ENCODE assay signal across 20 mouse cellular contexts in genomic region chr2:84640833-84641232, GRCm38 (mm10). TPM values are rescaled to one million over a fixed set of nuclear protein-coding genes. Genes with fewer than 3 reads are reported as not detected.
DNase-seq lines count a peak whose midpoint lies in the region; ATAC-seq and TF ChIP-seq lines count a peak whose summit lies in the region.
"Had no signal": no experiment of that assay in that cellular context is flagged by ENCODE, and none has a peak within 500 bp of the region (broad histone marks: within the 10 kb centered on the region; RNA-seq: fewer than 3 reads in every experiment).

No protein-coding gene starts in this region.

- no peak overlapping the region for H3K9ac ChIP-seq in heart, embryonic 13.5 days
- H3K9ac ChIP-seq in lung, embryonic 16.5 days (ENCODE audit: low read length), result no peak overlapping the region
- H3K9ac ChIP-seq: forebrain, embryonic 15.5 days; hindbrain, embryonic 14.5 days; intestine, embryonic 15.5 days had no signal

- ATAC-seq in heart, embryonic 13.5 days (ENCODE audit: extremely low read depth, insufficient number of reproducible peaks, low FRiP score, low TSS enrichment), result no peak
- ATAC-seq in lung, embryonic 16.5 days (ENCODE audit: low read depth), result no peak
- ATAC-seq: forebrain, embryonic 15.5 days; intestine, embryonic 15.5 days had no signal

- H3K9me3 ChIP-seq in heart, embryonic 13.5 days, result no peaks in the 10 kb centered on the region
- H3K9me3 ChIP-seq in lung, embryonic 16.5 days (ENCODE audit: control insufficient read depth, low read length), result no peaks in the 10 kb centered on the region
- H3K9me3 ChIP-seq: forebrain, embryonic 15.5 days; hindbrain, embryonic 10.5 days; intestine, embryonic 15.5 days had no signal

- peaks cover 99% of the 10 kb centered on the region for H3K79me2 ChIP-seq in myocyte (ENCODE audit: control insufficient read depth, insufficient read depth)

- no peak for DNase-seq in heart, postnatal 36 days
- no peak for DNase-seq in lung, adult 2 months
- DNase-seq in left cerebral cortex, adult 8-10 months (ENCODE audit: low spot score in 2 of 2), result no peak
- DNase-seq: adrenal gland, adult 8-10 months; adrenal gland, postnatal 36 days; cerebellum, adult 2 months; cerebellum, postnatal 10 days; gastrocnemius, postnatal 14 days; heart, postnatal 14 days had no signal

- no peak overlapping the region for H3K4me3 ChIP-seq in heart, embryonic 13.5 days
- no peak overlapping the region for H3K4me3 ChIP-seq in lung, embryonic 16.5 days (ENCODE audit: low read length)
- H3K4me3 ChIP-seq in lung, adult 2 months (replicated peaks; ENCODE audit: extremely low read depth, low read depth, low read length), result no peak overlapping the region
- no peak overlapping the region for H3K4me3 ChIP-seq in myocyte
- H3K4me3 ChIP-seq: forebrain, embryonic 15.5 days; hindbrain, embryonic 10.5 days; intestine, embryonic 15.5 days had no signal

- peak overlapping the region; percentile 21; the same call in 1 of the 2 replicates for H3K27ac ChIP-seq in heart, embryonic 13.5 days (replicated peaks)
- peak overlapping the region; percentile 12; the same call in 1 of the 2 replicates for H3K27ac ChIP-seq in lung, embryonic 16.5 days (ENCODE audit: low read length)
- H3K27ac ChIP-seq: forebrain, embryonic 15.5 days; hindbrain, embryonic 10.5 days; hindbrain, embryonic 14.5 days; intestine, embryonic 15.5 days had no signal

- intact Hi-C loops in heart, postnatal 36 days (cut with DNase I), result no loop called here

- H3K27me3 ChIP-seq in heart, embryonic 13.5 days (replicated peaks), result no peaks in the 10 kb centered on the region
- H3K27me3 ChIP-seq in lung, embryonic 16.5 days (ENCODE audit: control insufficient read depth, insufficient read depth, low read depth, low read length), result no peaks in the 10 kb centered on the region
- H3K27me3 ChIP-seq in myocyte (ENCODE audit: control insufficient read depth, insufficient read depth, insufficient read length), result no peaks in the 10 kb centered on the region
- H3K27me3 ChIP-seq: forebrain, embryonic 15.5 days; intestine, embryonic 15.5 days had no signal

- H3ac ChIP-seq in myocyte (ENCODE audit: control insufficient read depth, insufficient read length), result no peak overlapping the region

- TF ChIP-seq CTCF in lung, adult 2 months (IDR thresholded peaks at IDR 0.05; ENCODE audit: insufficient read depth, low read length), result no peak

- H3K36me3 ChIP-seq in heart, embryonic 13.5 days, result peaks cover 17% of the 10 kb centered on the region
- H3K36me3 ChIP-seq in lung, embryonic 16.5 days (ENCODE audit: control insufficient read depth, insufficient read depth, low read length), result peaks cover 4% of the 10 kb centered on the region
- no peaks in the 10 kb centered on the region for H3K36me3 ChIP-seq in myocyte (ENCODE audit: control insufficient read depth, insufficient read depth)
- H3K36me3 ChIP-seq: forebrain, embryonic 15.5 days; intestine, embryonic 15.5 days had no signal

- H3K4me1 ChIP-seq in heart, embryonic 13.5 days, result peaks cover 97% of the 10 kb centered on the region
- H3K4me1 ChIP-seq in lung, embryonic 16.5 days (replicated peaks; ENCODE audit: control insufficient read depth, insufficient read depth, low read length), result peaks cover 63% of the 10 kb centered on the region
- H3K4me1 ChIP-seq in lung, adult 2 months (ENCODE audit: control insufficient read depth, insufficient read depth, low read length), result peaks cover 55% of the 10 kb centered on the region

- TF ChIP-seq POLR2A in lung, adult 2 months (IDR thresholded peaks at IDR 0.05; ENCODE audit: borderline replicate concordance, extremely low read depth, low read depth, low read length), result no peak
- no peak for TF ChIP-seq POLR2A in myocyte (IDR thresholded peaks at IDR 0.05; ENCODE audit: insufficient read length, low read depth)

- H3K4me2 ChIP-seq in heart, embryonic 13.5 days, result no peak overlapping the region
- H3K4me2 ChIP-seq in lung, embryonic 16.5 days (ENCODE audit: low read depth, low read length), result no peak overlapping the region
- peak overlapping the region; percentile 31 for H3K4me2 ChIP-seq in myocyte (ENCODE audit: low read depth)
- H3K4me2 ChIP-seq: forebrain, embryonic 15.5 days; heart, embryonic 11.5 days; hindbrain, embryonic 14.5 days; intestine, embryonic 15.5 days had no signal

TF ChIP-seq in myocyte, 11 proteins besides CTCF, POLR2A, EP300 and RAD21:
- TF ChIP-seq MYOD1 (IDR thresholded peaks at IDR 0.05; ENCODE audit: control insufficient read depth in 1 of 3, insufficient read length in 2 of 3, low read depth in 2 of 3) (peak; percentile 60 to 67 (median 64)), MYOG (IDR thresholded peaks at IDR 0.05; ENCODE audit: control insufficient read depth in 1 of 3, insufficient read depth in 1 of 3, insufficient read length in 2 of 3, low read depth in 2 of 3) (peak in 2 of 3 experiments; percentile 30 to 64), USF1 (IDR thresholded peaks at IDR 0.05; ENCODE audit: low read depth) (no peak), E2F4 (IDR thresholded peaks at IDR 0.05; ENCODE audit: insufficient read depth) (no peak), TCF12 (IDR thresholded peaks at IDR 0.05; ENCODE audit: insufficient read depth, poor library complexity, severe bottlenecking) (peak; percentile 27), REST (IDR thresholded peaks at IDR 0.05; ENCODE audit: insufficient read depth, insufficient read length) (no peak)

RNA-seq across cellular contexts. Expression of gene Ctnnd1, which starts 9.7 kb away (rescaled TPM):
- 60.6 and 63.6 TPM in 2 replicates for polyA plus RNA-seq in heart, embryonic 13.5 days (2015; fragmentation: Nextera tagmentation; extraction: Ambion mirVana)
- total RNA-seq in heart, postnatal 36 days (2021), result 10 to 100 TPM; 63.0 to 69.4 TPM
- polyA plus RNA-seq in lung, embryonic 16.5 days (2015; fragmentation: Nextera tagmentation; extraction: Ambion mirVana), result 64.3 and 68.4 TPM in 2 replicates
- polyA plus RNA-seq in lung, adult 2 months (2012; rRNA removed), result 86.2 and 130 TPM in 2 replicates
- polyA plus RNA-seq in myocyte (2012; fragmentation: generic; extraction: Trizol), result 64.6 TPM
- 10 to 100 TPM; 57.2 to 69.1 (median 60.0) TPM for total RNA-seq in left cerebral cortex, adult 8-10 months (2022)

RNA-seq across cellular contexts. Expression of gene Btbd18, which starts 18.0 kb away (rescaled TPM):
- polyA plus RNA-seq in heart, embryonic 13.5 days (2015; fragmentation: Nextera tagmentation; extraction: Ambion mirVana), result 0.10 and 0.12 TPM in 2 replicates
- total RNA-seq in heart, postnatal 36 days (2021), result under 1 TPM in 1 of 2 experiments, not detected in 1; 0.08 TPM
- polyA plus RNA-seq in lung, embryonic 16.5 days (2015; fragmentation: Nextera tagmentation; extraction: Ambion mirVana), result 0.18 and 0.35 TPM in 2 replicates
- polyA plus RNA-seq in lung, adult 2 months (2012; rRNA removed), result 0.05 TPM in 1 of 2 replicates, not detected in the other
- 0.01 TPM for polyA plus RNA-seq in myocyte (2012; fragmentation: generic; extraction: Trizol)
- total RNA-seq in left cerebral cortex, adult 8-10 months (2022), result not detected
- total RNA-seq: gastrocnemius, postnatal 14 days; granulocyte monocyte progenitor cell, adult 5-6 weeks; heart, postnatal 14 days had no signal
- polyA plus RNA-seq: cerebellum, adult 2 months had no signal

RNA-seq across cellular contexts. Expression of gene Selenoh, which starts 29.7 kb away (rescaled TPM):
- polyA plus RNA-seq in heart, embryonic 13.5 days (2015; fragmentation: Nextera tagmentation; extraction: Ambion mirVana), result 272 and 285 TPM in 2 replicates
- total RNA-seq in heart, postnatal 36 days (2021), result 10 to 100 TPM; 26.2 to 29.6 TPM
- polyA plus RNA-seq in lung, embryonic 16.5 days (2015; fragmentation: Nextera tagmentation; extraction: Ambion mirVana), result 315 and 316 TPM in 2 replicates
- polyA plus RNA-seq in lung, adult 2 months (2012; rRNA removed), result 40.4 and 51.7 TPM in 2 replicates
- polyA plus RNA-seq in myocyte (2012; fragmentation: generic; extraction: Trizol), result 129 TPM
- 10 to 100 TPM; 31.1 to 43.1 (median 34.4) TPM for total RNA-seq in left cerebral cortex, adult 8-10 months (2022)

RNA-seq across cellular contexts. Expression of gene Gm28635, which starts 37.0 kb away (rescaled TPM):
- polyA plus RNA-seq in heart, embryonic 13.5 days (2015; fragmentation: Nextera tagmentation; extraction: Ambion mirVana), result not detected in 2 replicates
- total RNA-seq in heart, postnatal 36 days (2021), result 1 to 10 TPM; 3.3 to 8.3 TPM
- polyA plus RNA-seq in lung, embryonic 16.5 days (2015; fragmentation: Nextera tagmentation; extraction: Ambion mirVana), result not detected in 2 replicates
- not detected in 2 replicates for polyA plus RNA-seq in lung, adult 2 months (2012; rRNA removed)
- polyA plus RNA-seq in myocyte (2012; fragmentation: generic; extraction: Trizol), result not detected
- 1 to 10 TPM in 1 of 4 experiments, not detected in 3; 3.6 TPM for total RNA-seq in left cerebral cortex, adult 8-10 months (2022)
- total RNA-seq: adrenal gland, adult 8-10 months; adrenal gland, postnatal 36 days; gastrocnemius, postnatal 14 days; granulocyte monocyte progenitor cell, adult 5-6 weeks had no signal
- polyA plus RNA-seq: embryonic facial prominence, embryonic 11.5 days; forebrain, embryonic 11.5 days; forebrain, embryonic 15.5 days; heart, embryonic 11.5 days; hindbrain, embryonic 10.5 days; hindbrain, embryonic 14.5 days; intestine, embryonic 15.5 days had no signal

RNA-seq across cellular contexts. Expression of gene Med19, which starts 37.4 kb away (rescaled TPM):
- polyA plus RNA-seq in heart, embryonic 13.5 days (2015; fragmentation: Nextera tagmentation; extraction: Ambion mirVana), result 26.1 and 26.6 TPM in 2 replicates
- total RNA-seq in heart, postnatal 36 days (2021), result 10 to 100 TPM; 11.7 to 12.2 TPM
- 34.6 and 38.0 TPM in 2 replicates for polyA plus RNA-seq in lung, embryonic 16.5 days (2015; fragmentation: Nextera tagmentation; extraction: Ambion mirVana)
- polyA plus RNA-seq in lung, adult 2 months (2012; rRNA removed), result 6.9 and 8.9 TPM in 2 replicates
- 20.3 TPM for polyA plus RNA-seq in myocyte (2012; fragmentation: generic; extraction: Trizol)
- total RNA-seq in left cerebral cortex, adult 8-10 months (2022), result 10 to 100 TPM; 31.6 to 37.0 (median 32.9) TPM
